Mouse (Mus musculus) lung, adult 2 months (tissue): ENCODE results near the gene Pctp. TPM values are rescaled to one million over a fixed set of nuclear protein-coding genes. Genes with fewer than 3 reads are reported as not detected.
A peak's percentile ranks its signal among the peaks of the same experiment; 100 is the strongest.

Source experiments
- DNase-seq: peaks from one replicate; pipeline ENCODE4 v3.0.0; 2022
- H3K4me1 ChIP-seq: fragments of 200-500 bp; 2 replicates; pipeline ENCODE4 v1.6.1; 2011; ENCODE audit warnings: low read length; ENCODE audit not compliant: control insufficient read depth, insufficient read depth
- H3K4me3 ChIP-seq: fragments of 200-500 bp; replicated peaks from 2 replicates; pipeline ENCODE3; 2011; ENCODE audit warnings: low read depth, mild to moderate bottlenecking, control low read depth, low read length; ENCODE audit errors: extremely low read depth
- CTCF ChIP-seq: fragments of 200-500 bp; IDR thresholded peaks from 2 replicates; pipeline ENCODE4 v1.5.1; 2011; ENCODE audit warnings: mild to moderate bottlenecking, low read length, control low read depth; ENCODE audit not compliant: insufficient read depth
- POLR2A ChIP-seq: fragments of 200-500 bp; IDR thresholded peaks from 2 replicates; pipeline ENCODE4 v1.6.1; 2011; ENCODE audit warnings: low read depth, mild to moderate bottlenecking, control low read depth, low read length, borderline replicate concordance; ENCODE audit errors: extremely low read depth
- WGBS: fragments of 180-500 bp; shearing (Covaris S2); methylation state at CpG from one replicate; pipeline ENCODE4 v1.1.7; 2018; 5-methylcytosine and 5-hydroxymethylcytosine counted together
- polyA plus RNA-seq: library from polyadenylated mRNA; depleted of rRNA; stranded (reverse); fragments of >200 nt; gene quantifications from 2 replicates; pipeline ENCODE4 v1.2.3, GENCODE M21; 2012

Pctp gene
- polyA plus RNA-seq, 1 experiment: 3.1 TPM

DNA sequence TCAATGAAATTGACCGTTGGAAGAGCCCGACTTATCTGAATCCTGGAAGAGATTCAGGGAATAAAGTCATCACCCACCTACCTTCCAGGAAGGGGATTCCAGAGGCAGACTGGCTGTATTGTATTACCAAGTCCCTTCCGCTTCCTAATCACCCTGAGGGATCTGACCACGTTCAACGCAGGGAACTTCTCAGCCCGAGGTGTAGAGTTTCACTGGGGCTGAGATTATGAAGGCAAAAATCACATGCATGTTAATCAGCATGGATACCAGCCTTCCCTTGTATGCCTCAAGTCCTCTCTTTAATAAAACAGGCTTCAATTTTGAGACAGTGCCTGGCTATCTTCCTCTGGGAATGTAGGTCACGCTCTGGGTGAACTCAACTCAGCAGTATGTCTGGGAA, 12.6 kb upstream of the Pctp start:
- Histone ChIP-seq H3K4me1 (no peaks in the 10 kb centered on the region), H3K4me3 (no peak overlapping the region)
- 62% methylated on average over 7 of the region's 7 CpGs for WGBS
- TF ChIP-seq POLR2A (no peak), CTCF (no peak)
- DNase-seq: no peak

DNA sequence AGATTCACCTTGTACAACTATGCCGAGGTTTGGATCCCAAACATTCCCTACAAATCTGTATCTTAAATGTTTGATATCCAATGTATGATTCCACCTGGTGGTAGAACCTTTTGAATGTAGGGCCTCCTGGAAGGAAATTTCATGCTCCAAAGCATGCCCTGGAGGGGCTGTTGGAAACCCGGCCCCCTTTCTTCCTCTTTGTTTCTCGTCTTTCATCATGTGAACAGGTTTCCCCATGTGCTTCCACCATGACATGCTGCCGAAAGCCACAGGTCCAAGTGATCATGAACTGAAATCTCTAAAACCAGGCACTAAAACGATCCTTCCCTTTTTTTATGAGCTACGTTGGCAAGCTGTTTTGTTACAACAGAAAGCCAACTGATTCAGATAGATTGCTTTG, 11.0 kb upstream of the Pctp start:
- TF ChIP-seq POLR2A (no peak), CTCF (no peak)
- no peak for DNase-seq
- 92% methylated on average over 6 of the region's 6 CpGs for WGBS
- Histone ChIP-seq H3K4me3 (no peak overlapping the region), H3K4me1 (no peaks in the 10 kb centered on the region)

- no peaks in the 10 kb centered on the region for H3K4me1 ChIP-seq
- WGBS: 58% methylated on average over 7 of the region's 7 CpGs
- no peak for TF ChIP-seq CTCF
- TF ChIP-seq POLR2A: no peak
- no peak overlapping the region for H3K4me3 ChIP-seq
- DNase-seq: no peak
Measured at GRCm38 (mm10) chr11:90007791-90008531, 5.3 kb upstream of the Pctp start.

DNA sequence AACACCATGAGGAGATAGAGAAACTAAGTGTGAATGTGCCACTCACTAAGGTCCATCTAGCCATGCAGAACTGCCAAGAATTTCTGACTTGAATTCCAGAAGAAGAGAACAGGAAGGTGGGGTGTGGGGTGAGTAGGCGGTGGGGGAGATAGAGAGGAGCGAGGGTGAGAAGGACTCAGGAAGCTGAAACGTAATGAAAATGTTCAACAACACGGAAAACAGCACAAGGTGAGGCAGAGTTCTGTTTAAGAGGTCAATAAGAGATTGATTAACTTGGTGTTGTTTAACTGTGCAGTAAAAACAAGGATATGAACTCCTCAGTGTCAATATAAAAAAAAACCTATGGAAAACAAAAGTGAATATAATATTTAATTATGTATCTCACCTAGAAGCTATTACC, 3.4 kb upstream of the Pctp start:
- no peak for DNase-seq
- Histone ChIP-seq H3K4me1 (peaks cover 2% of the 10 kb centered on the region; the same call in 1 of the 2 replicates), H3K4me3 (no peak overlapping the region)
- TF ChIP-seq CTCF: no peak
- no peak for TF ChIP-seq POLR2A
- 35% methylated on average over 4 of the region's 4 CpGs for WGBS

DNA sequence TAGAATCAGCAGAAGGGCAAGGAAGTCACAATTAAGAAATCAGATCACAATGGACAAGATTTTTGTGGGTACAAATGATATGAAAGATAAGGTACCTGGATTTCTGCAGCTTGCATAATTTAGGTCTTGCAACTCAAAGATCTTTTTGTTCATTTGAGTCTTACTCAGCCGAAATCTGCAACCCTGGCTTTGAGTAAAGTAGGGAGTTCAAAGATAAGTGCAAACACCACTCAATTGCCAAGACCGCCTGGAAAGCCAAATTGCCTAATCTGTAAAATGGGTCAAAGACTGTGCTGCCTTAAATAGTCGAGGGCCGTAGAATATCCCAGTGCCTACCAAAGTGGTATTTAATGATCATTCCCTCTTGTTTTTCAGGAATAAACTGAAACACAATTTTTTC, 692 bp upstream of the Pctp start:
- Histone ChIP-seq H3K4me3 (no peak overlapping the region), H3K4me1 (peaks cover 2% of the 10 kb centered on the region; the same call in 1 of the 2 replicates)
- WGBS: 77% methylated on average over 4 of the region's 4 CpGs
- DNase-seq: no peak
- no peak for TF ChIP-seq POLR2A
- TF ChIP-seq CTCF: no peak

DNA sequence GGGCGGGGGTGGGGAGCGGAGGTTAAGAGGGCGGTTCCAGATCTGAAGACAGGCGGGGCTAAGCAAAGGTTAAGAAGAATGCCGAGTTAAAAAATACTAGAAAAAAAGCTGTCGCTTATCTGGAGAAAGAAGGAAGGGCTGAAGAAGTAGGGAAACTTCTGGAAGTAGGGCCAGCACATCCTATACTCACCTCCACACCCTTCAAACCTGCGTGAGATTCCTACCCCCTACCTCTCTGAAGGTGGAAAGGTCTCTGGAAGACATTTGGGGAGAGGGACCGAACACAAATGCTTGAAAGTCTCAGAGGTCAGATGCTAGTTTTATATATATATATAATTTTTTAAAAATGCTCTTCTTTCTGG, 274 bp upstream of the Pctp start:
- TF ChIP-seq POLR2A (no peak), CTCF (no peak)
- H3K4me1 ChIP-seq: peaks cover 2% of the 10 kb centered on the region; the same call in 1 of the 2 replicates
- DNase-seq: no peak
- H3K4me3 ChIP-seq: peak overlapping the region; percentile 31
- 12% methylated on average over 8 of the region's 8 CpGs for WGBS

DNA sequence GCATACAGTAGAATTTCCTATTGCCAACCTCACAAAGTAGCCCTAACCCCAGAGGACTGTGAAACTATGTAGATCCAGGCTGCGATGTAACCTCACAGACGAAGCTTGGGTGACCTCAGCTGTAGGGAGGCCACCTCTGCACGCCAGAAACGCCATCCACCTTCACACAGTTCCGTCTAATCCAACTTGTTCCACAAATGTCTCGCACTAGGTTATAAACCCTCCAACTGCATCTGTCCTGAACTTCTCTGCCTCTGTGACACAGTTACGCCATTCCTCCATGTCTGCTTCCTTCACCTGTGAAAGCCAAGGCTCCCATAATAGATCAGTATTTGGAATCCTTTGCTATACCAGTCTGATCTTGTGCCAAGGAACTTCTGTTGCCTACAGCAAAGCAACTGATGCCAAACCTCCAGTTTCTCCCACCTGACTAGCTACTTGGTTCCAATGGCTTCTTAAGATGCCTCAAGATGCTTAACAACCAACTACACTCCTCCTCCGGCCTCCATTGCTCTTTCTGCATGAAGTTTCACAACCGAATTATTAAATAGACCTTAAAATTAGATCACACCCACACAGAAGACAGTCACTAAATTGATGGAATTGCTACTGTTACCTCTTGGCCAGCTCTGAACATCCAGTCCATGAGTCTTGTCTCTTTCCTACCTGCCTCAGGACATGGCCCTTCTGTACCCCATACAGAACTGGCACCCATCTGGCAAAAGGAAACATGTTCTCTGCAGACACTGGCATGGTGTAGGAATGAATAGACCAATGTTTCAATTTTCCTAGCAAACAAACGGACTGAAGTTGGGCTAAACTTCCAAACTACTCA, 1.1 kb downstream of the Pctp start:
- no peak overlapping the region for H3K4me3 ChIP-seq
- 82% methylated on average over 10 of the region's 10 CpGs for WGBS
- H3K4me1 ChIP-seq: peaks cover 2% of the 10 kb centered on the region; the same call in 1 of the 2 replicates
- DNase-seq: no peak
- TF ChIP-seq CTCF: no peak
- no peak for TF ChIP-seq POLR2A

GRCm38 (mm10) chr11:90000666-90001065, 2.0 kb downstream of the Pctp start:
- TF ChIP-seq POLR2A (no peak), CTCF (no peak)

DNA sequence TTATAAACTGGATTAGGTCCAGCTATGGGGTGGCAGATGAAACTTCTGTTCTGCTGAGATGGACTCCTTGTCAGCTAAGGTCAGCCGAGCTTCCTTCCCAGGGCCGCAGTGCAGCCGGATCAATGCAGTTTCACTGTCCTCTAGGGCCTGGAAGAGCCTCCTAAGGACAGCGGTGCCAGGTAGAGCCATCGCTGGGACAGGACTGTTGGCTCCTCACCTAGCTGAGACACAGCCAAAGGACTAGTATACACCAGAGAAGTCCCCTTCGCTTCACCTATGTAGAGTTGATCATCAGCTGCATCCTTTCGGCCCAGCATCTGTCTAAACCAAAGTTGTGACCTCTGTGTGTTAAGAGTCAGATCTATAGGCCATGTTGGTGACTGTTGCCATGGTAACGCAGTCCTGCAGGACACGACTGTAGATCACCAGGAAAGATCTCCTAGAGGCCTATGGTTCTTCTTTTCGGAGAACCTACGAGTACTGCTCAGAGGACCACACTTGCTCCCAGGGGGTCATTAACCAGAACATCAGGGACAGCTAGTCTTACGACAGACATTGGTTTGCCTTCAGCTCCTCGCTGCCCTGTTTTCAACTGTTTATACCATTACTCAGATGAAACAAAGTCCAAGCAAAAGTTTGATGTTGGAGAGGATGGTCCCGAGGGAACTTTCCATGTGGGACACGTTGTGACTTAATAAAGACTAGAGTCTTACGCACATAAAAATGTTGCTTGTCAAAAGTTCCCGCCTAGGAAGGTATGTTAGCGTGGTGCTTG, 3.5 kb downstream of the Pctp start:
- DNase-seq: no peak
- no peak for TF ChIP-seq CTCF
- no peak for TF ChIP-seq POLR2A
- WGBS: 91% methylated on average over 18 of the region's 18 CpGs
- peaks cover 4% of the 10 kb centered on the region; the same call in 1 of the 2 replicates for H3K4me1 ChIP-seq
- no peak overlapping the region for H3K4me3 ChIP-seq

More at GRCm38 (mm10) chr11:90000666-90001065, 2.0 kb downstream of the Pctp start:
- 85% methylated on average over 4 of the region's 4 CpGs for WGBS
- DNase-seq: no peak
- no peak overlapping the region for H3K4me3 ChIP-seq
- peaks cover 2% of the 10 kb centered on the region; the same call in 1 of the 2 replicates for H3K4me1 ChIP-seq
